Mouse (Mus musculus) CH12.LX (cell line): ENCODE measurements around the gene Srf. TPM values are rescaled to one million over a fixed set of nuclear protein-coding genes. Genes with fewer than 3 reads are reported as not detected.

Experiments
- DNase-seq: peaks from one replicate; pipeline ENCODE4 v3.0.0-alpha.2; 2013; ENCODE audit errors: extremely low read depth
- H3K27ac ChIP-seq: 2 replicates; pipeline ENCODE4 v1.5.1; 2012; ENCODE audit warnings: low read depth, mild to moderate bottlenecking, control low read depth, moderate library complexity; ENCODE audit not compliant: insufficient read depth
- H3K27me3 ChIP-seq: replicated peaks from 2 replicates; pipeline ENCODE3; 2012; ENCODE audit warnings: inconsistent platforms
- H3K36me3 ChIP-seq, 2 experiments: replicated peaks in 1 of 2; 2 replicates each; pipeline versions ENCODE3 to v1.6.1; 2012; ENCODE audit warnings: inconsistent platforms in 1 of 2, low read length in 1 of 2, mild to moderate bottlenecking in 1 of 2, mixed read lengths in 1 of 2, moderate library complexity in 1 of 2; ENCODE audit not compliant: control insufficient read depth in 1 of 2, insufficient read depth in 1 of 2
- H3K4me1 ChIP-seq, 2 experiments: 2 replicates each; pipeline ENCODE4 v1.6.1; 2012; ENCODE audit warnings: inconsistent platforms in 1 of 2, moderate library complexity in 1 of 2; ENCODE audit not compliant: insufficient read depth in 2 of 2, control insufficient read depth in 1 of 2
- H3K4me2 ChIP-seq: 2 replicates; pipeline ENCODE4 v1.6.1; 2012; ENCODE audit warnings: low read depth, mild to moderate bottlenecking, control low read depth; ENCODE audit not compliant: poor library complexity, insufficient read depth, severe bottlenecking
- H3K4me3 ChIP-seq, 3 experiments: fragments of 150-350 bp in 1 of 3; sonication (generic) in 1 of 3; replicated peaks in 1 of 3; 2 replicates each; pipeline versions ENCODE3 to v1.5.1; 2011 to 2012; ENCODE audit warnings: low read depth in 2 of 3, low read length in 2 of 3, mild to moderate bottlenecking in 2 of 3, moderate library complexity in 2 of 3, control low read depth in 1 of 3, improper control_type of control experiment in 1 of 3, inconsistent platforms in 1 of 3, mixed read lengths in 1 of 3; ENCODE audit not compliant: poor library complexity in 1 of 3
- H3K79me2 ChIP-seq: replicated peaks from 2 replicates; pipeline ENCODE4 v1.6.1; 2012; ENCODE audit warnings: mild to moderate bottlenecking, moderate library complexity; ENCODE audit not compliant: control insufficient read depth, poor library complexity, insufficient read depth, severe bottlenecking; ENCODE audit errors: extremely low read depth
- H3K9ac ChIP-seq: 2 replicates; pipeline ENCODE4 v1.6.1; 2012; ENCODE audit warnings: low read depth, mild to moderate bottlenecking, control low read depth, moderate library complexity; ENCODE audit not compliant: insufficient read depth
- H3K9me3 ChIP-seq: replicated peaks from 2 replicates; pipeline ENCODE3; 2012; ENCODE audit warnings: low read length, inconsistent platforms, mixed read lengths
- BHLHE40 ChIP-seq: IDR thresholded peaks from 2 replicates; pipeline ENCODE4 v1.6.1; 2011; ENCODE audit warnings: mild to moderate bottlenecking, low read depth, low read length, improper control_type of control experiment
- CHD1 ChIP-seq: IDR thresholded peaks from 2 replicates; pipeline ENCODE4 v1.6.1; 2012; ENCODE audit warnings: low read depth, low read length, improper control_type of control experiment, inconsistent platforms
- CHD2 ChIP-seq: IDR thresholded peaks from 2 replicates; pipeline ENCODE4 v1.6.1; 2011; ENCODE audit warnings: low read length, improper control_type of control experiment
- CTCF ChIP-seq, 2 experiments: IDR thresholded peaks in 1 of 2; conservative IDR thresholded peaks in 1 of 2; 2 replicates each; pipeline ENCODE4 v1.5.1; 2011 to 2012; ENCODE audit warnings: low read depth in 2 of 2, low read length in 2 of 2, improper control_type of control experiment in 1 of 2, inconsistent platforms in 1 of 2, mild to moderate bottlenecking in 1 of 2, moderate library complexity in 1 of 2
- E2F4 ChIP-seq: IDR thresholded peaks from 2 replicates; pipeline ENCODE4 v1.6.1; 2011; ENCODE audit warnings: low read depth, low read length, improper control_type of control experiment; ENCODE audit not compliant: insufficient replicate concordance
- ELF1 ChIP-seq: IDR thresholded peaks from 2 replicates; pipeline ENCODE4 v1.6.1; 2014; ENCODE audit warnings: low read depth, mild to moderate bottlenecking, inconsistent platforms, low read length, improper control_type of control experiment
- EP300 ChIP-seq: IDR thresholded peaks from 2 replicates; pipeline ENCODE4 v1.6.1; 2011; ENCODE audit warnings: low read length, improper control_type of control experiment
- ETS1 ChIP-seq: conservative IDR thresholded peaks from 2 replicates; pipeline ENCODE4 v1.6.1; 2012; ENCODE audit warnings: low read depth, mild to moderate bottlenecking, inconsistent platforms, low read length, improper control_type of control experiment, moderate library complexity
- GABPA ChIP-seq: IDR thresholded peaks from 2 replicates; pipeline ENCODE4 v1.6.1; 2012; ENCODE audit warnings: low read depth, low read length, improper control_type of control experiment, inconsistent platforms; ENCODE audit not compliant: insufficient replicate concordance
- HCFC1 ChIP-seq: IDR thresholded peaks from 2 replicates; pipeline ENCODE4 v1.6.1; 2012; ENCODE audit warnings: low read depth, mild to moderate bottlenecking, inconsistent platforms, low read length, improper control_type of control experiment
- IRF4 ChIP-seq: IDR thresholded peaks from 2 replicates; pipeline ENCODE4 v1.6.1; 2014; ENCODE audit warnings: low read depth, mild to moderate bottlenecking, inconsistent platforms, low read length, improper control_type of control experiment
- JUN ChIP-seq: IDR thresholded peaks from 2 replicates; pipeline ENCODE4 v1.6.1; 2011; ENCODE audit warnings: low read depth, mild to moderate bottlenecking, low read length, improper control_type of control experiment, moderate library complexity; ENCODE audit not compliant: insufficient read depth
- JUND ChIP-seq: conservative IDR thresholded peaks from 2 replicates; pipeline ENCODE4 v1.6.1; 2011; ENCODE audit warnings: low read depth, low read length, improper control_type of control experiment
- KAT2A ChIP-seq: IDR thresholded peaks from 2 replicates; pipeline ENCODE4 v1.6.1; 2012; ENCODE audit warnings: low read length, improper control_type of control experiment, inconsistent platforms; ENCODE audit not compliant: insufficient replicate concordance
- MAFK ChIP-seq: IDR thresholded peaks from 2 replicates; pipeline ENCODE4 v1.6.1; 2011; ENCODE audit warnings: low read length, improper control_type of control experiment; ENCODE audit not compliant: insufficient replicate concordance
- MAX ChIP-seq: IDR thresholded peaks from 2 replicates; pipeline ENCODE4 v1.6.1; 2011; ENCODE audit warnings: low read length, improper control_type of control experiment
- MAZ ChIP-seq: IDR thresholded peaks from 2 replicates; pipeline ENCODE4 v1.6.1; 2012; ENCODE audit warnings: low read depth, mild to moderate bottlenecking, inconsistent platforms, low read length, improper control_type of control experiment, moderate library complexity
- MEF2A ChIP-seq: IDR thresholded peaks from 2 replicates; pipeline ENCODE4 v1.6.1; 2014; ENCODE audit warnings: low read depth, mild to moderate bottlenecking, inconsistent platforms, low read length, improper control_type of control experiment, borderline replicate concordance
- MXI1 ChIP-seq: IDR thresholded peaks from 2 replicates; pipeline ENCODE4 v1.6.1; 2011; ENCODE audit warnings: mild to moderate bottlenecking, low read depth, low read length, improper control_type of control experiment
- MYC ChIP-seq: IDR thresholded peaks from 2 replicates; pipeline ENCODE4 v1.6.1; 2011; ENCODE audit warnings: low read depth, mild to moderate bottlenecking, improper control_type of control experiment, low read length
- NELFE ChIP-seq: IDR thresholded peaks from 2 replicates; pipeline ENCODE4 v1.6.1; 2011; ENCODE audit warnings: low read depth, low read length, improper control_type of control experiment
- PAX5 ChIP-seq: IDR thresholded peaks from 2 replicates; pipeline ENCODE4 v1.6.1; 2012; ENCODE audit warnings: low read length, inconsistent platforms, mixed read lengths
- POLR2A ChIP-seq: IDR thresholded peaks from 2 replicates; pipeline ENCODE4 v1.6.1; 2011; ENCODE audit warnings: low read depth, mild to moderate bottlenecking, improper control_type of control experiment, low read length
- POLR2AphosphoS2 ChIP-seq: IDR thresholded peaks from 2 replicates; pipeline ENCODE4 v1.6.1; 2011; ENCODE audit warnings: low read depth, low read length, improper control_type of control experiment
- RAD21 ChIP-seq: IDR thresholded peaks from 2 replicates; pipeline ENCODE4 v1.6.1; 2011; ENCODE audit warnings: low read depth, mild to moderate bottlenecking, low read length, improper control_type of control experiment, moderate library complexity
- RCOR1 ChIP-seq: conservative IDR thresholded peaks from 2 replicates; pipeline ENCODE4 v1.6.1; 2012; ENCODE audit warnings: low read depth, mild to moderate bottlenecking, inconsistent platforms, low read length, improper control_type of control experiment
- SIN3A ChIP-seq: IDR thresholded peaks from 2 replicates; pipeline ENCODE4 v1.6.1; 2012; ENCODE audit warnings: low read length, improper control_type of control experiment, inconsistent platforms
- SMC3 ChIP-seq: IDR thresholded peaks from 2 replicates; pipeline ENCODE4 v1.6.1; 2011; ENCODE audit warnings: low read depth, low read length, improper control_type of control experiment
- TBP ChIP-seq: conservative IDR thresholded peaks from 2 replicates; pipeline ENCODE4 v1.6.1; 2011; ENCODE audit warnings: low read depth, low read length, improper control_type of control experiment
- TCF12 ChIP-seq: IDR thresholded peaks from 2 replicates; pipeline ENCODE4 v1.6.1; 2014; ENCODE audit warnings: low read depth, mild to moderate bottlenecking, inconsistent platforms, low read length, improper control_type of control experiment
- UBTF ChIP-seq: IDR thresholded peaks from 2 replicates; pipeline ENCODE4 v1.6.1; 2012; ENCODE audit warnings: low read depth, mild to moderate bottlenecking, inconsistent platforms, low read length, improper control_type of control experiment, moderate library complexity
- USF1 ChIP-seq: IDR thresholded peaks from 2 replicates; pipeline ENCODE4 v1.6.1; 2014; ENCODE audit warnings: low read depth, mild to moderate bottlenecking, inconsistent platforms, low read length, improper control_type of control experiment
- USF2 ChIP-seq: conservative IDR thresholded peaks from 2 replicates; pipeline ENCODE4 v1.6.1; 2011; ENCODE audit warnings: low read depth, low read length, improper control_type of control experiment
- ZC3H11A ChIP-seq: IDR thresholded peaks from 2 replicates; pipeline ENCODE4 v1.6.1; 2012; ENCODE audit warnings: low read depth, mild to moderate bottlenecking, inconsistent platforms, low read length, improper control_type of control experiment
- ZKSCAN1 ChIP-seq: IDR thresholded peaks from 2 replicates; pipeline ENCODE4 v1.6.1; 2012; ENCODE audit warnings: low read depth, inconsistent platforms, low read length, improper control_type of control experiment, borderline replicate concordance
- ZMIZ1 ChIP-seq: IDR thresholded peaks from 2 replicates; pipeline ENCODE4 v1.6.1; 2012; ENCODE audit warnings: low read depth, mild to moderate bottlenecking, inconsistent platforms, low read length, improper control_type of control experiment
- ZNF384 ChIP-seq: IDR thresholded peaks from 2 replicates; pipeline ENCODE4 v1.6.1; 2012; ENCODE audit warnings: low read depth, low read length, improper control_type of control experiment, inconsistent platforms
- dilution Hi-C: fragments of 300-500 bp; cut with MboI; formaldehyde crosslinking; loops from 2 replicates; pipeline ENCODE4 v1.14.3; 2020; ENCODE audit warnings: low sequenced_read_pairs; ENCODE audit not compliant: extremely low pct_unique_long_range_greater_than_20kb, extremely low pct_ligation_motif_present
- in situ Hi-C: fragments of 300-500 bp; cut with MboI; formaldehyde crosslinking; loops from 3 replicates; pipeline ENCODE4 v1.14.3; 2019; ENCODE audit warnings: low sequenced_read_pairs, low pct_ligation_motif_present, low pct_unique_long_range_greater_than_20kb, mixed read lengths
- polyA plus RNA-seq: library from polyadenylated mRNA; unstranded; fragments of >175 nt; gene quantifications from 2 replicates; pipeline ENCODE4 v1.2.1, GENCODE M21; 2012; ENCODE audit warnings: low read depth; ENCODE audit not compliant: insufficient read length
- total RNA-seq, 2 experiments: library from RNA; depleted of rRNA; stranded (reverse); fragments of 300-350 nt in 1 of 2; fragments of >200 nt in 1 of 2; gene quantifications; 2 replicates each; pipeline ENCODE4 v1.2.3; 2012 to 2014

Gene Srf
- total RNA-seq (2012; rRNA removed): 38.2 and 48.1 TPM in 2 replicates
- 40.8 and 54.5 TPM in 2 replicates for total RNA-seq (2014; rRNA removed)
- 60.1 and 81.6 TPM in 2 replicates for polyA plus RNA-seq

GRCm38 (mm10) chr17:46555673-46556583, at the start of gene Srf:
Gene Srf, minus strand, starts transcription at chr17:46556175.
- Histone ChIP-seq H3K36me3 (peaks cover 8 to 26% of the 10 kb centered on the region in 2 experiments), H3K79me2 (peaks cover 20% of the 10 kb centered on the region), H3K27me3 (no peaks in the 10 kb centered on the region), H3K9ac (peak within 1 kb of the TSS; percentile 82), H3K9me3 (no peaks in the 10 kb centered on the region), H3K27ac (peak within 1 kb of the TSS; percentile 16; the same call in 1 of the 2 replicates), H3K4me2 (peak within 1 kb of the TSS; percentile 83), H3K4me3 (peak within 1 kb of the TSS; percentile 70 to 92 (median 90)), H3K4me1 (peaks cover 22 to 45% of the 10 kb centered on the region in 2 experiments)
- in situ Hi-C loops (no loop called here), dilution Hi-C loops (no loop called here)
- peak; percentile 98 for DNase-seq
- TF ChIP-seq RAD21: no peak
- TF ChIP-seq UBTF: no peak
- TF ChIP-seq MAFK: no peak
- TF ChIP-seq MYC: no peak
- TF ChIP-seq KAT2A: 0 out of 2 replicates have a peak, but pooled peaks have one; percentile 49
- TF ChIP-seq RCOR1: peak; percentile 48; the same call in 1 of the 2 replicates
- no peak for TF ChIP-seq ZKSCAN1
- TF ChIP-seq MAX: peak; percentile 16; the same call in 1 of the 2 replicates
- TF ChIP-seq ELF1: peak; percentile 83
- no peak; the same call in 1 of the 2 replicates for TF ChIP-seq BHLHE40
- TF ChIP-seq POLR2A: peak; percentile 84
- TF ChIP-seq CHD1: no peak
- peak; percentile 63 for TF ChIP-seq HCFC1
- peak; percentile 79 for TF ChIP-seq TCF12
- peak; percentile 83 for TF ChIP-seq NELFE
- TF ChIP-seq MXI1: peak; percentile 84
- TF ChIP-seq USF2: no peak
- TF ChIP-seq ZNF384: no peak
- TF ChIP-seq EP300: no peak
- TF ChIP-seq E2F4: no peak
- 0 out of 2 replicates have a peak, but pooled peaks have one; percentile 6 for TF ChIP-seq JUN
- no peak for TF ChIP-seq JUND
- TF ChIP-seq ZMIZ1: peak; percentile 84
- TF ChIP-seq POLR2AphosphoS2: no peak
- no peak for TF ChIP-seq GABPA
- peak; percentile 48; the same call in 1 of the 2 replicates for TF ChIP-seq SIN3A
- TF ChIP-seq CTCF (conservative IDR thresholded peaks at IDR 0.05 in 1 of 2, IDR thresholded peaks at IDR 0.05 in 1 of 2; ENCODE audit: low read depth in 2 of 2, low read length in 2 of 2): peak in 1 of 2 experiments; percentile 51; a peak in 2 of 4 replicates
- TF ChIP-seq SMC3: no peak
- peak; percentile 67; the same call in 1 of the 2 replicates for TF ChIP-seq TBP
- TF ChIP-seq USF1: no peak
- no peak for TF ChIP-seq PAX5
- peak; percentile 26 for TF ChIP-seq IRF4
- TF ChIP-seq CHD2: peak; percentile 69; the same call in 1 of the 2 replicates
- peak; percentile 68 for TF ChIP-seq MAZ
- TF ChIP-seq MEF2A: peak; percentile 73; the same call in 1 of the 2 replicates
- no peak for TF ChIP-seq ZC3H11A
- TF ChIP-seq ETS1: no peak; the same call in 1 of the 2 replicates
